Mouse (Mus musculus): ENCODE measurements around the gene Raet1e. TPM values are rescaled to one million over a fixed set of nuclear protein-coding genes. Genes with fewer than 3 reads are reported as not detected.
"Not testable (repeated sequence)": the region's sequence is repeated elsewhere in the genome, so short reads cannot be mapped to it uniquely, and the experiment has no call there.

Raet1e gene
- polyA plus RNA-seq, 1 experiment from 2014 or later = 2.5 TPM

DNA sequence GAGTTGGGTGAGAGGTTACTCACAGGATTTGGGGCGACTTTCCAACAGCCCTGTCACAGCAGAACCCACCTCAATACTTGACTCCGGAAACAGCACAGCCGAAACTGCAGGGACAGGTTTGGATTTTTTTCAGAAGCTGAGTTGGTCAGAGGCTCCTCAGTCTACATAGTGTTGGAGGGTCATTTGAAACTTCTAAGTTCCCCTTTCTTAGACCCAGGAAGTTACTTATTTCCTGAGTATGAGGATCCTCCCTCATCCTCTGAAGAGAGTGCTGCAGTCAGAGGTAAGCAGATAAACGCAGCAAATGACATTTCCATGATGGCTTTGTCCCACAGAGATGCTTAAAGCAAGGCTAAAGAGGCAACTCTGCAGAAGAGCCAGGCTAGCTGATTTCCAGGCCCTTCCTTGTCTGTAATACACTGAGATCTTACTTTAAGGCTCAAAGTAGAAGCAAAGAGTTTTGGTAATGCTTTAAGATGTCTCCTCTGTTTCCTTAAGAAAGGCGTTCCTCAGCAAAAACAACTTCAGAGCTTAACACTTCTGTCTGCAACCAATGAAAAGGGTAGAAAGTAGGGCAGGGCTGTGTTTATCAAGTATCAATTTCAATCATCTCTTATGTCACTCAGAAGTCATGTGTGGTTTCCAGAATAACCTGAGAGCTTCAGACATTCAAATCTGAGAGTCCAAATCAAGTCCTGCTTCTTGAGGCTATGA, 144.1 kb downstream of the Raet1e start:
- WGBS = 82% methylated on average over 5 of the region's 5 CpGs
- ATAC-seq = no peak
- Histone ChIP-seq H3K27ac (no peak overlapping the region), H3K9me3 (replicated peaks) (no peaks in the 10 kb centered on the region), H3K27me3 (no peaks in the 10 kb centered on the region), H3K36me3 (ENCODE audit: poor library complexity, severe bottlenecking) (no peaks in the 10 kb centered on the region), H3K4me1 (no peaks in the 10 kb centered on the region), H3K4me2 (no peak overlapping the region), H3K4me3 (no peak overlapping the region), H3K9ac (no peak overlapping the region)

DNA sequence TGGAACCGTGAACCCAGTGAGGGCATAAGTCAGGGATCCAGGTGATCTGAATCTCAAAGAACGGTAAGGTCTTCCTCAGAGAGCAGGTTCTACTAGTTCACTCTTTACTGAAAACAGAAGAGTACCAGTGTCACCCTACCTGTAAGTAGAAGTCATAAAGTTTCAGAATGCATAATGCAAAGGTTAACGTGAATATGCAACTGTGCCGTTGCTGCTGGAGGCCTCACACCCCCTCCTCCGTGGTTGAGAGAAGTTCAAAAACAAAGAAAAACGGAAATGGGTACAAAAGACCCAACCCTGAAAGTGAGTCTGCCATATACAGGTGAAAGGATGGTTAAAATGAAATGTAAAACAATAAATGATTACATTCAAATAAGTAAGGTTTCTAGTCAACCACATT, 145.4 kb downstream of the Raet1e start:
- Histone ChIP-seq H3K9me3 (replicated peaks) (no peaks in the 10 kb centered on the region), H3K36me3 (ENCODE audit: poor library complexity, severe bottlenecking) (no peaks in the 10 kb centered on the region), H3K27me3 (no peaks in the 10 kb centered on the region), H3K9ac (no peak overlapping the region), H3K4me2 (no peak overlapping the region), H3K4me1 (no peaks in the 10 kb centered on the region), H3K4me3 (no peak overlapping the region), H3K27ac (no peak overlapping the region)
- WGBS = 94% methylated on average over 6 of the region's 6 CpGs
- ATAC-seq = no peak

DNA sequence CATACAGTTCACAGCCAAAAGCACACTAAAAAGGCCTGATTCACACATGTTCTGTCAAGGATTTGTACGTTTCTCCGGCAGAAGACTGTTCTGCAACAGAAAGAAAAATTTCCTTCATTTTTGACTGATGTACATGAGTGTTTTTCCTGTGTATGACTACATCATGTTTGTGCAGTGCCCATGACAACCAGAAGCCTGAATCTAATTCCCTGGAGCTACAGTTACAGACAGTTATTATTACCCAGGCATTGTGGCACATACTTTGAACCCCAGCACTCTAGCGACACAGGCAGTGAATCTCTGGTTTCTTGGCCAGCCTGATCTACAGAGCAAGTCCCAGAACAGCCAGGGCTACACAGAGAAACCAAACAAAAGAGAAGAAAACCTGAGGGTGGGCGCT, 147.4 kb downstream of the Raet1e start:
- ATAC-seq = no peak
- 89% methylated on average over 4 of the region's 4 CpGs for WGBS
- H3K27me3 ChIP-seq = no peaks in the 10 kb centered on the region
- H3K4me3 ChIP-seq = no peak overlapping the region
- H3K4me2 ChIP-seq = no peak overlapping the region
- H3K36me3 ChIP-seq (ENCODE audit: poor library complexity, severe bottlenecking) = no peaks in the 10 kb centered on the region
- H3K27ac ChIP-seq = no peak overlapping the region
- no peaks in the 10 kb centered on the region for H3K9me3 ChIP-seq (replicated peaks)
- H3K9ac ChIP-seq = no peak overlapping the region
- no peaks in the 10 kb centered on the region for H3K4me1 ChIP-seq

DNA sequence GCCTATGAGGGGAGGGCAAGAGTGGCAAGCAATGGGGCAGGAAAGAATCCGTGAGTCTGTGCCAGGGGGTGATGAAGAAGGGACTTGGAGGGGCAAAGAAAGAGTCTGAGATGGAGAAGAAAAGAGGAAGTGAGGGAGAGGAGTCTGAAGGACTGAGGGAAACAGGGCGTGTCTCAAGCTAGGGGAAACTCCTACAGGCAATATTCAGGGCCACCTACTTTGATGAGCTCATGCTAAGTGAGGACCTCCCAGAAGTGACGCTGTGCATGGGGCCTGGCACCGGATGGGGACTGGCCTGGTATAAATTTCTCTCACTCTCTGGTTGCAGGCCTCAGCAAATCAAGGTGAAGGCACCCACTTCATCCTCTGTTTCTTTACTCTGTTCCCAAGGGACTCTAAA, 148.1 kb downstream of the Raet1e start:
- ATAC-seq = no peak
- H3K4me3 ChIP-seq = no peak overlapping the region
- H3K27ac ChIP-seq = no peak overlapping the region
- no peaks in the 10 kb centered on the region for H3K36me3 ChIP-seq (ENCODE audit: poor library complexity, severe bottlenecking)
- H3K27me3 ChIP-seq = no peaks in the 10 kb centered on the region
- no peaks in the 10 kb centered on the region for H3K9me3 ChIP-seq (replicated peaks)
- no peak overlapping the region for H3K4me2 ChIP-seq
- 67% methylated on average over 4 of the region's 4 CpGs for WGBS
- H3K9ac ChIP-seq = no peak overlapping the region
- H3K4me1 ChIP-seq = no peaks in the 10 kb centered on the region

DNA sequence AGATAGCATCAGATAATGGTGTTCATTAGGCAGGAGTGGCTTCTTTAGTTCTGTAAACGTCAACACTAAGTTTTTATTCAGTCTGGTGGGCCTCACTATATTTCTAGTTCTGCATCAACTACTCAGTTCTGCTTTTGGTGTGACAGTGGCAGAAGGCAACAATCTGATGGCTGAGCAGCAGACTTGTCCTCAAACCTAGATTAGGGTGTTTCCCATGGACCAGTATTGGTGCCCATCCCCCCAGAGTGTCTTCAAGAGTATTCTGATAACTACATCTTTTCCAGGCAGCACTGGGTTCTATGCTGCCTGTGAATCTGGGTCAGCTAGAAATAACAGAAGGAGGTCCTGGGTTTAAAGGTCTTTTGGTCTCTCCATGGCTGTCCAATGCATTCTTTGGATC, 149.9 kb downstream of the Raet1e start:
- no peak for ATAC-seq
- Histone ChIP-seq H3K9me3 (replicated peaks) (no peaks in the 10 kb centered on the region), H3K9ac (no peak overlapping the region), H3K27ac (no peak overlapping the region), H3K27me3 (no peaks in the 10 kb centered on the region), H3K36me3 (ENCODE audit: poor library complexity, severe bottlenecking) (no peaks in the 10 kb centered on the region), H3K4me2 (no peak overlapping the region), H3K4me1 (no peaks in the 10 kb centered on the region), H3K4me3 (no peak overlapping the region)
- WGBS = 82% methylated on average over 1 of the region's 1 CpGs

DNA sequence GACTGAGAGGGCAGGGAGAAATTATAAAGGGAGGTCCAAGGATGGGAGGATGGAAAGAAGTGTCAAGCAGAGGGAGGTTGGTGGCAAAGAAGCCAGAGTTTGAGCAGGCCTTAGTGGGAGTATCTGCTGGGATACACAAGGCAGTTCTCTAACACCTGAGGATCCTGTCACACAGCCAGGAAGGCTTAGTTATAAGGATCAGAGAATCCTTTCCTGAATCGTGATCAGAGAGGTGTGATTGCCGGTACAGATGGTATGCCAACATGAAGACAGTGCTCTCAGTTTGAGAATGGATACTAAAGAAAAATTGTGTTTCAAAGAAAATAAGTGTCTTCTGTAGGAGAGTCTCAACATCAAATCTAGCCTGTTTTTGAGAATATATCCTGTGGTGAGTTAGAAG, 164.5 kb downstream of the Raet1e start:
- no peaks in the 10 kb centered on the region for H3K4me1 ChIP-seq
- no peaks in the 10 kb centered on the region for H3K36me3 ChIP-seq (ENCODE audit: poor library complexity, severe bottlenecking)
- no peak for ATAC-seq
- H3K27ac ChIP-seq = no peak overlapping the region
- no peaks in the 10 kb centered on the region for H3K9me3 ChIP-seq (replicated peaks)
- H3K4me3 ChIP-seq = no peak overlapping the region
- H3K9ac ChIP-seq = no peak overlapping the region
- no peak overlapping the region for H3K4me2 ChIP-seq
- H3K27me3 ChIP-seq = no peaks in the 10 kb centered on the region
- WGBS = 89% methylated on average over 2 of the region's 2 CpGs

DNA sequence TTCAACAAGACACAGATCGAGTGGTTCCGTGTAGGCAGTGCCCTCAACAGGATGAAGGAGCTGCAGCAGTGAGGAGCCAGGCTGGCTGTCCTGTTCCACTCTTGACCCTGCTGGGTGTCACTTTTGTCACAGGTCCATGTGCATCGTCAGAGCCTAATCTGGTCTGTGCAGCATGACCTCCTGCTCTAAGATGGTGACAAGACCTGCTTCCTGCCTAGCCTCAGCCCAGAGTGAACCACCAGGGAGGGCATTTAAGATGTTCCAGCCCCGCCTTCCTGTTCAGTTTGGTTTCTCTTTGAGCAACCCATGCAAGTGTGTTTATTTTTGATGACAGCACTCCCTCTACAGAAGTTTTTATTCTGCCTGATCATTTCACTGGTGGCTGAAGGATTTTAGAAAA, 187.4 kb downstream of the Raet1e start:
- H3K9me3 ChIP-seq (replicated peaks); H3K4me1 ChIP-seq; H3K4me3 ChIP-seq; H3K27me3 ChIP-seq; ATAC-seq; H3K36me3 ChIP-seq (ENCODE audit: poor library complexity, severe bottlenecking); H3K4me2 ChIP-seq; H3K27ac ChIP-seq; H3K9ac ChIP-seq: not testable (repeated sequence)
- WGBS = 86% methylated on average over 4 of the region's 4 CpGs

DNA sequence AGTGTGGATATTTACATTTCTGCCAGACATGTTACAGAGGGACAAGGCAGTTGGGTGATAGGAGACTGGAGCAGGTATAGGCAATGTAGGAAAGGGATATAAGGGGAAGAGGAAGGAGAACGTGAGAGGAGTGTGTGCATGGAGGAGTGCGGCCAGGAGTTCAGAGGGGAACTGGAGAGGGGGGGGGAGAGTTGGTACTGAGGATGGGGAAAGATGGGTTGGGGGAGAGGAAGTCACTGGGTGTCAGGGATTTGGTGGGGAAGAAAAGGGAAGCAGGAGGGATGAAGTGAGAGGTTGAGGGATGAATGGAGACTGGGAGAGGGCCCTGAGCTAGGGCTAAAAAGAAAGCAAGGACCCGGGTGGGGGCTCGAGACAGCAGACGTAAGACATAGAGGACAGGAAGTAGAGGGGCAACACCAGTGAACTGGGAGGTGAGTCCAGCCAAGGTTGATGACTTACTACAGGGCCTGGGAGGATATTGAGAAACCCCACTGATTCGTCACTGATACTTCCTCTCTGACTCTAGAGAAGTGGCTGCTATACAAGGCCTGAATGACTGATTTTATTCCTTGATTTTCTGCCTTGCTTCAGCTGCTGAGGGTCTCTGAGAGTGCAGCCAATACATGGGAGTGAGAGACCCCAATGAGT, 195.3 kb downstream of the Raet1e start:
- H3K4me1 ChIP-seq; H3K4me3 ChIP-seq; H3K27me3 ChIP-seq; H3K9me3 ChIP-seq (replicated peaks); ATAC-seq; H3K27ac ChIP-seq; H3K9ac ChIP-seq; H3K4me2 ChIP-seq; H3K36me3 ChIP-seq (ENCODE audit: poor library complexity, severe bottlenecking): not testable (repeated sequence)
- WGBS = 79% methylated on average over 6 of the region's 6 CpGs

DNA sequence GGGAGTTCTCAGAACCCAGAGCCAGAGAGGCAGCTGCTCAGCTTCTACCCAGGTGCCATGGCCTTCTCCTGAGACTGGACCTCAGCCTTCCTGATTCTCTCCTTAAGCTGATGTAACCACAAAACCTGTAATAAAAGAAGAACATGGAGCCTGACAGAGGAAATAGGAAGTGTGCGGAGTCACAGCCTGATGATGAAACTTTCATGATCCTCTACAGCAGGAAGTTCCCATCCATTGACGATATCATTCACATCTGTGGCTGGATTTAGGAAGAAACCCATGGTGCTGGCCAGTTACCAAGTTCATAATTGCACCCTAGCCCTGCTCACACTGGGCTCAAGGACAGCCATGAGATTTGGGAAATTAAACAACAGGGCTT, 195.8 kb downstream of the Raet1e start:
- WGBS = 92% methylated on average over 2 of the region's 2 CpGs
- ATAC-seq = not testable (repeated sequence)

DNA sequence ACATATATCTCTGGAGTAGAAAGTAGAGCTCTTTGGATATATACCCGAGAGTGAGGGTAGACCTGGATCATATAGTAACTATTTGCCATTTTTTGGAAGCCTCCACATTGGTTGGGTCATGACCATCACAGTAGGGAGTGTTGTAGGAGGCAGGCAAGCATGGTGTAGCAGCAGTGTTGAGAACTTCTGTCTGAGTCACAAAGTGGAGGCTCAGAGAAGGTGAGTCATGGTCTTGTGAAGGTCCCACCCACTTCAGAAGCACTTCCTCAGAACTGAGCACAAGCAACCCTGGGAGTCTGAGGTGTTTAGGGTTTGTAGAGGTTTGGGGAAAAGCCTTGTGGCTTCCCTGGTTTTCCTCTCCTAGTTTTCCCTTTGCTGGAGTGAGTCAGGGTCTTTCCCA, 199.0 kb downstream of the Raet1e start:
- H3K4me3 ChIP-seq; H3K9me3 ChIP-seq (replicated peaks); H3K9ac ChIP-seq; H3K27ac ChIP-seq; H3K36me3 ChIP-seq (ENCODE audit: poor library complexity, severe bottlenecking); H3K4me1 ChIP-seq; H3K27me3 ChIP-seq; ATAC-seq; H3K4me2 ChIP-seq: not testable (repeated sequence)
- 84% methylated on average over 1 of the region's 1 CpGs for WGBS

More for the DNA sequence above, 195.8 kb downstream of the Raet1e start:
- H3K27ac ChIP-seq; H3K9ac ChIP-seq; H3K4me1 ChIP-seq; H3K36me3 ChIP-seq (ENCODE audit: poor library complexity, severe bottlenecking); H3K4me3 ChIP-seq; H3K27me3 ChIP-seq; H3K9me3 ChIP-seq (replicated peaks); H3K4me2 ChIP-seq: not testable (repeated sequence)

DNA sequence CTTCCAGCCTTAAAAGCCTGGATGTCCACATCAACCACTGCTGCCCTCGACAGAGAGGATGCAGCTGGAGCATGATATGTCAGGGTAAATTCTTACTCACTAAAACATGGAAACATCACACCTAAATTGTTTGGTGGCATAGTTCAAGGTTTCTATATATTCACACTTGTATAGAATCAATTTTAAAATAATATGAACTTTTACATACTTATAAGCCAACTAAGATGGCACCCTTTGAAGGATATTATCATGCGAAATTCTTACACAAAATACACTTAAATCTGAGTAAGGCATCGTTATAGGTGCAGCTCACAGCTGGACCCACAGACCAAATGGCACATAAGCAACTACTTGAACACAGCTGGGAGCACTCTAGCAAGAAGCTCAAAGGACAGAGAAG, 201.9 kb downstream of the Raet1e start, which contains the start of gene Raet1d:
Gene Raet1d (plus strand): TSS at position 301 of the 400 bp plus-strand sequence.
- H3K9me3 ChIP-seq (replicated peaks); H3K9ac ChIP-seq; H3K4me3 ChIP-seq; H3K36me3 ChIP-seq (ENCODE audit: poor library complexity, severe bottlenecking); ATAC-seq; H3K4me2 ChIP-seq; H3K27ac ChIP-seq; H3K27me3 ChIP-seq; H3K4me1 ChIP-seq: not testable (repeated sequence)
- WGBS = 75% methylated on average over 3 of the region's 3 CpGs

DNA sequence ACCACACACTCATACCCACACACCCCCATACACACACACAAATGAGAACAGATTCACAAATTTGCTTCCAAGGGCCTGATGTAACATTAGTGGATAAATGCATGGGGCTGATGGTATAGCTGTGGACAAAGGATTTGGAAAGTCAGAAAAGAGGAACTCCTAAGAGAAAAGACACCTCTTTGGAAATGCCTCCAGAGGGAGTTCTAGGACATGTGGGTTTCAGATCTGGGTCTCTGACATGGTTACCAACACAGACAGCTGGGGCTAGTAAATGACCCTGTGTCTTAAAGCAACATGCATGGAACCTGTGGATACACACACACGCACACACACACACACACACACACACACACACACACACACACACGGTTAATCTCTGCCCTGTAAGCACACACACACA, 202.6 kb downstream of the Raet1e start:
- ATAC-seq; H3K9me3 ChIP-seq (replicated peaks); H3K4me2 ChIP-seq; H3K4me3 ChIP-seq; H3K27ac ChIP-seq; H3K27me3 ChIP-seq; H3K36me3 ChIP-seq (ENCODE audit: poor library complexity, severe bottlenecking); H3K9ac ChIP-seq; H3K4me1 ChIP-seq: not testable (repeated sequence)
- WGBS = 49% methylated on average over 2 of the region's 2 CpGs

Data from forebrain, embryonic 13.5 days (tissue).